Mouse (Mus musculus): Measurements from ENCODE around the gene Psen2. TPM values are rescaled to one million over a fixed set of nuclear protein-coding genes. Genes with fewer than 3 reads are reported as not detected.

Gene Psen2
- total and polyA plus RNA-seq, 3 experiments: 23.4 to 46.1 (median 45.3) TPM

DNA sequence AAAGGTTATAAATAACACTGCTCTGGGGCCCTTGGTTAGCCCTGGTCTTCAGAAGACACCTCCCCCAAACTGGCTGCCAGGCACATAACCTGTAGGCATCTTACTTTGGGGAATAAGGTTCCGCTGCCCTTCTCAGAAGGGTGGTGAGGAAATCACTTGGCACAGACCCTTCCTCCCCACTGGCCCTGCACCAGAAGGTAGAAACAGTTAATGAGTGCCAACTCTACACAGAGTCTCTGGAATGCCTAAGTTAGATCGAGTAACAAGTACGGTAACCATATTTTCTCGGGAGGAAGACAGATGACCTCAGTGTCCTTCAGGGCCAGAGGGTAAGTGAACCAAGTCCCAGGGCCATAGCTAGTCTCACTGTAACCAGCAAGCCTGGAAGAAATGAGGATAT is 74.3 kb downstream of the Psen2 start:
- H3K27ac ChIP-seq (ENCODE audit: insufficient read depth, low read depth): no peak overlapping the region
- DNase-seq (ENCODE audit: extremely low read depth): no peak
- in situ Hi-C loops (cut with MboI; ENCODE audit: low pct_ligation_motif_present, low pct_unique_long_range_greater_than_20kb, low sequenced_read_pairs): no loop called here
- no peak overlapping the region for H3K4me3 ChIP-seq (replicated peaks in 1 of 3; ENCODE audit: low read depth in 2 of 3, low read length in 2 of 3, poor library complexity in 1 of 3)
- H3K36me3 ChIP-seq (replicated peaks in 1 of 2; ENCODE audit: control insufficient read depth in 1 of 2, insufficient read depth in 1 of 2, low read length in 1 of 2): peaks cover 41 to 71% of the 10 kb centered on the region in 2 experiments
- H3K4me2 ChIP-seq (ENCODE audit: insufficient read depth, low read depth, poor library complexity, severe bottlenecking): no peak overlapping the region
- no peaks in the 10 kb centered on the region for H3K27me3 ChIP-seq (replicated peaks)
- TF ChIP-seq NRF1 (IDR thresholded peaks at IDR 0.05; ENCODE audit: low read depth, low read length): no peak
- no peak for TF ChIP-seq TBP (conservative IDR thresholded peaks at IDR 0.05; ENCODE audit: low read depth, low read length)
- TF ChIP-seq TCF12 (IDR thresholded peaks at IDR 0.05; ENCODE audit: low read depth, low read length): no peak
- no peak for TF ChIP-seq JUND (conservative IDR thresholded peaks at IDR 0.05; ENCODE audit: low read depth, low read length)
- no peak for TF ChIP-seq CHD2 (IDR thresholded peaks at IDR 0.05; ENCODE audit: low read length)
- no peak for TF ChIP-seq KAT2A (IDR thresholded peaks at IDR 0.05; ENCODE audit: insufficient replicate concordance, low read length)
- no peak for TF ChIP-seq ZKSCAN1 (IDR thresholded peaks at IDR 0.05; ENCODE audit: borderline replicate concordance, low read depth, low read length)
- no peak for TF ChIP-seq MEF2A (IDR thresholded peaks at IDR 0.05; ENCODE audit: borderline replicate concordance, low read depth, low read length)
- TF ChIP-seq GABPA (IDR thresholded peaks at IDR 0.05; ENCODE audit: insufficient replicate concordance, low read depth, low read length): no peak
- TF ChIP-seq BHLHE40 (IDR thresholded peaks at IDR 0.05; ENCODE audit: low read depth, low read length): no peak
- no peak for TF ChIP-seq CHD1 (IDR thresholded peaks at IDR 0.05; ENCODE audit: low read depth, low read length)
- TF ChIP-seq MAZ (IDR thresholded peaks at IDR 0.05; ENCODE audit: low read depth, low read length): no peak
- no peak for TF ChIP-seq JUN (IDR thresholded peaks at IDR 0.05; ENCODE audit: insufficient read depth, low read depth, low read length)
- peaks cover 8% of the 10 kb centered on the region for H3K9me3 ChIP-seq (replicated peaks; ENCODE audit: low read length)
- H3K9ac ChIP-seq (ENCODE audit: insufficient read depth, low read depth): no peak overlapping the region
- H3K4me1 ChIP-seq (ENCODE audit: control insufficient read depth in 1 of 2, insufficient read depth in 2 of 2): peaks cover 24 to 71% of the 10 kb centered on the region in 2 experiments
- H3K79me2 ChIP-seq (replicated peaks; ENCODE audit: control insufficient read depth, extremely low read depth, insufficient read depth, poor library complexity, severe bottlenecking): peaks cover 96% of the 10 kb centered on the region
- dilution Hi-C loops (cut with MboI; ENCODE audit: extremely low pct_ligation_motif_present, extremely low pct_unique_long_range_greater_than_20kb, low sequenced_read_pairs): no loop called here

DNA sequence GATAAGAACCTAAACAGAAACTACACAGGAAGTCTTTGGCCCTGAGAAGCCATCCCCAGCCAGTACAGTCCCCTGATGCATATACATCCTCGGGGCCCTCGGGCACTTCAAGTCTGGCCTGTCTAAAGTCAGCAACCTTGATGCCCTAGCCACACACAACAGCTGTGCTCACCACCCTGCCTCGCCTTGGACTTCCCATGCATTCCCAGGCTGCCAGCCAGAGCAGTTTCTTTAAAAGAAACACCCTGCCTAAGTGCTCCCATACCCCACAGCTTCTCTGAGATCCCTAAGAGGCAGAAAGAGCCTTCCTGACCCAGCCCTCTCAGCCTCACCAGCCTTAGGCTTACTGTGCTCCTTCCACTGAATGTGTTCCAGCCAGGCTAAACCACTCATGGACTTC is 76.9 kb downstream of the Psen2 start:
- no peak overlapping the region for H3K4me2 ChIP-seq (ENCODE audit: insufficient read depth, low read depth, poor library complexity, severe bottlenecking)
- H3K9me3 ChIP-seq (replicated peaks; ENCODE audit: low read length): peaks cover 8% of the 10 kb centered on the region
- peaks cover 98% of the 10 kb centered on the region for H3K79me2 ChIP-seq (replicated peaks; ENCODE audit: control insufficient read depth, extremely low read depth, insufficient read depth, poor library complexity, severe bottlenecking)
- TF ChIP-seq TCF12 (IDR thresholded peaks at IDR 0.05; ENCODE audit: low read depth, low read length) (no peak), NRF1 (IDR thresholded peaks at IDR 0.05; ENCODE audit: low read depth, low read length) (no peak), SMC3 (IDR thresholded peaks at IDR 0.05; ENCODE audit: low read depth, low read length) (no peak), CHD2 (IDR thresholded peaks at IDR 0.05; ENCODE audit: low read length) (no peak), ETS1 (conservative IDR thresholded peaks at IDR 0.05; ENCODE audit: low read depth, low read length) (no peak), BHLHE40 (IDR thresholded peaks at IDR 0.05; ENCODE audit: low read depth, low read length) (no peak)
- H3K9ac ChIP-seq (ENCODE audit: insufficient read depth, low read depth): no peak overlapping the region
- dilution Hi-C loops (cut with MboI; ENCODE audit: extremely low pct_ligation_motif_present, extremely low pct_unique_long_range_greater_than_20kb, low sequenced_read_pairs): no loop called here
- H3K27me3 ChIP-seq (replicated peaks): no peaks in the 10 kb centered on the region
- H3K36me3 ChIP-seq (replicated peaks in 1 of 2; ENCODE audit: control insufficient read depth in 1 of 2, insufficient read depth in 1 of 2, low read length in 1 of 2): peaks cover 60 to 93% of the 10 kb centered on the region in 2 experiments
- in situ Hi-C loops (cut with MboI; ENCODE audit: low pct_ligation_motif_present, low pct_unique_long_range_greater_than_20kb, low sequenced_read_pairs): no loop called here
- no peak for DNase-seq (ENCODE audit: extremely low read depth)
- no peak overlapping the region for H3K4me3 ChIP-seq (replicated peaks in 1 of 3; ENCODE audit: low read depth in 2 of 3, low read length in 2 of 3, poor library complexity in 1 of 3)
- peaks cover 33 to 95% of the 10 kb centered on the region in 2 experiments for H3K4me1 ChIP-seq (ENCODE audit: control insufficient read depth in 1 of 2, insufficient read depth in 2 of 2)
- no peak overlapping the region for H3K27ac ChIP-seq (ENCODE audit: insufficient read depth, low read depth)

Measured in CH12.LX (cell line).